Mouse (Mus musculus) kidney, postnatal 0 days (tissue): ENCODE measurements around the gene Camsap1. TPM values are rescaled to one million over a fixed set of nuclear protein-coding genes. Genes with fewer than 3 reads are reported as not detected.

Experiments
- ATAC-seq: fragments of 200-750 bp; cut with Nextera tagmentation; replicated peaks from 2 replicates; pipeline ENCODE4 v1.8.0; 2017; ENCODE audit warnings: low read depth, moderate number of reproducible peaks, moderate TSS enrichment, moderate library complexity; ENCODE audit not compliant: low FRiP score
- DNase-seq: peaks from one replicate; pipeline ENCODE4 v3.0.0-alpha.2; 2016; ENCODE audit warnings: low spot score
- H3K27ac ChIP-seq: fragments of 300-500 bp; sonication (generic); 2 replicates; pipeline ENCODE4 v1.5.1; 2014; ENCODE audit warnings: mild to moderate bottlenecking
- H3K27me3 ChIP-seq: fragments of 300-500 bp; sonication (generic); 2 replicates; pipeline ENCODE4 v1.6.1; 2014; ENCODE audit warnings: low read length, mixed read lengths; ENCODE audit not compliant: insufficient read depth
- H3K36me3 ChIP-seq: fragments of 300-500 bp; sonication (generic); 2 replicates; pipeline ENCODE4 v1.6.1; 2014; ENCODE audit warnings: low read length, mixed read lengths; ENCODE audit not compliant: insufficient read depth
- H3K4me1 ChIP-seq: fragments of 300-500 bp; sonication (generic); replicated peaks from 2 replicates; pipeline ENCODE4 v1.6.1; 2014; ENCODE audit warnings: antibody characterized with exemption, low read length, mixed read lengths; ENCODE audit not compliant: insufficient read depth
- H3K4me2 ChIP-seq: fragments of 300-500 bp; sonication (generic); 2 replicates; pipeline ENCODE4 v1.6.1; 2014; ENCODE audit warnings: mild to moderate bottlenecking, low read length, moderate library complexity, mixed read lengths
- H3K4me3 ChIP-seq: fragments of 300-500 bp; sonication (generic); replicated peaks from 2 replicates; pipeline ENCODE4 v1.5.1; 2014; ENCODE audit warnings: low read depth, low read length
- H3K9ac ChIP-seq: fragments of 300-500 bp; sonication (generic); 2 replicates; pipeline ENCODE4 v1.6.1; 2014; ENCODE audit warnings: low read depth, low read length
- H3K9me3 ChIP-seq: fragments of 300-500 bp; sonication (generic); replicated peaks from 2 replicates; pipeline ENCODE4 v1.6.1; 2016; ENCODE audit warnings: low read length, inconsistent platforms, mixed read lengths
- CTCF ChIP-seq: IDR thresholded peaks from 2 replicates; pipeline ENCODE4 v1.5.1; 2016; ENCODE audit warnings: antibody characterized with exemption, low read depth, mild to moderate bottlenecking, moderate library complexity
- WGBS: fragments of 180-500 bp; shearing (Covaris S2); extraction: QIAGEN DNeasy Blood & Tissue Kit; methylation state at CpG from one replicate; pipeline ENCODE4 v1.1.7; 2014; 5-methylcytosine and 5-hydroxymethylcytosine counted together
- polyA plus RNA-seq: library from polyadenylated mRNA; unstranded; fragments of >200 nt; fragmentation: Nextera tagmentation; extraction: Ambion mirVana; gene quantifications from 2 replicates; pipeline ENCODE4 v1.2.1, GENCODE M21; 2015

The Camsap1 gene
- polyA plus RNA-seq, 1 experiment from 2014 or later: 9.1 TPM

- DNase-seq: no peak
- no peak overlapping the region; the same call in 1 of the 2 replicates for H3K4me2 ChIP-seq
- H3K4me1 ChIP-seq: 0 out of 2 replicates have a peak, but pooled peaks cover 6% of the 10 kb centered on the region
- no peak for TF ChIP-seq CTCF
- no peak overlapping the region for H3K27ac ChIP-seq
- H3K27me3 ChIP-seq: no peaks in the 10 kb centered on the region
- no peak overlapping the region for H3K4me3 ChIP-seq
- peaks cover 11% of the 10 kb centered on the region; the same call in 1 of the 2 replicates for H3K36me3 ChIP-seq
- no peak for ATAC-seq
- H3K9me3 ChIP-seq: no peaks in the 10 kb centered on the region
- 65% methylated on average over 2 of the region's 2 CpGs for WGBS
- H3K9ac ChIP-seq: no peak overlapping the region
Observed at GRCm38 (mm10) chr2:25970426-25970825, 12.7 kb downstream of the Camsap1 start.

- 88% methylated on average over 4 of the region's 4 CpGs for WGBS
- DNase-seq: no peak
Observed at GRCm38 (mm10) chr2:25969319-25969718, 13.8 kb downstream of the Camsap1 start.

GRCm38 (mm10) chr2:25949291-25949690 is 33.8 kb downstream of the Camsap1 start:
- H3K4me3 ChIP-seq: no peak overlapping the region
- H3K9me3 ChIP-seq: no peaks in the 10 kb centered on the region
- no peaks in the 10 kb centered on the region for H3K27me3 ChIP-seq
- no peak for TF ChIP-seq CTCF
- no peak overlapping the region for H3K9ac ChIP-seq
- ATAC-seq (no peak), DNase-seq (no peak)
- no peak overlapping the region for H3K4me2 ChIP-seq
- peaks cover 36% of the 10 kb centered on the region for H3K36me3 ChIP-seq
- H3K4me1 ChIP-seq: no peaks in the 10 kb centered on the region
- no peak overlapping the region for H3K27ac ChIP-seq
- 94% methylated on average over 3 of the region's 3 CpGs for WGBS

More at GRCm38 (mm10) chr2:25969319-25969718, 13.8 kb downstream of the Camsap1 start:
- Histone ChIP-seq H3K4me3 (no peak overlapping the region), H3K9me3 (no peaks in the 10 kb centered on the region), H3K36me3 (peaks cover 22% of the 10 kb centered on the region; the same call in 1 of the 2 replicates), H3K4me1 (0 out of 2 replicates have a peak, but pooled peaks cover 6% of the 10 kb centered on the region), H3K4me2 (no peak overlapping the region), H3K9ac (no peak overlapping the region), H3K27me3 (no peaks in the 10 kb centered on the region), H3K27ac (no peak overlapping the region)
- no peak for ATAC-seq
- no peak for TF ChIP-seq CTCF

- Histone ChIP-seq H3K27ac (no peak overlapping the region), H3K4me2 (no peak overlapping the region), H3K9ac (no peak overlapping the region), H3K4me1 (no peaks in the 10 kb centered on the region), H3K9me3 (no peaks in the 10 kb centered on the region), H3K27me3 (no peaks in the 10 kb centered on the region), H3K36me3 (peaks cover 37% of the 10 kb centered on the region), H3K4me3 (no peak overlapping the region)
- ATAC-seq (no peak), DNase-seq (peak; percentile 47)
- peak; percentile 56 for TF ChIP-seq CTCF
- 81% methylated on average over 3 of the region's 3 CpGs for WGBS
Observed at GRCm38 (mm10) chr2:25947950-25948349, 35.1 kb downstream of the Camsap1 start.

GRCm38 (mm10) chr2:25943822-25944221 is 39.3 kb downstream of the Camsap1 start:
- no peaks in the 10 kb centered on the region for H3K4me1 ChIP-seq
- 74% methylated on average over 2 of the region's 2 CpGs for WGBS
- no peak overlapping the region for H3K27ac ChIP-seq
- ATAC-seq: no peak
- H3K4me3 ChIP-seq: no peak overlapping the region
- no peaks in the 10 kb centered on the region for H3K9me3 ChIP-seq
- TF ChIP-seq CTCF: no peak
- no peaks in the 10 kb centered on the region for H3K27me3 ChIP-seq
- H3K9ac ChIP-seq: no peak overlapping the region
- H3K36me3 ChIP-seq: peaks cover 38% of the 10 kb centered on the region
- DNase-seq: no peak
- H3K4me2 ChIP-seq: no peak overlapping the region

GRCm38 (mm10) chr2:25940503-25940902 is 42.6 kb downstream of the Camsap1 start:
- Histone ChIP-seq H3K27me3 (no peaks in the 10 kb centered on the region), H3K4me2 (no peak overlapping the region), H3K4me3 (no peak overlapping the region), H3K9me3 (no peaks in the 10 kb centered on the region), H3K27ac (no peak overlapping the region), H3K9ac (no peak overlapping the region), H3K36me3 (peaks cover 57% of the 10 kb centered on the region), H3K4me1 (no peaks in the 10 kb centered on the region)
- ATAC-seq: no peak
- TF ChIP-seq CTCF: no peak
- WGBS: 78% methylated on average over 6 of the region's 6 CpGs
- no peak for DNase-seq
